Mouse (Mus musculus): ENCODE data around the gene Aanat. TPM values are rescaled to one million over a fixed set of nuclear protein-coding genes. Genes with fewer than 3 reads are reported as not detected.

Aanat gene
- total and polyA plus RNA-seq, 3 experiments = not detected

DNA sequence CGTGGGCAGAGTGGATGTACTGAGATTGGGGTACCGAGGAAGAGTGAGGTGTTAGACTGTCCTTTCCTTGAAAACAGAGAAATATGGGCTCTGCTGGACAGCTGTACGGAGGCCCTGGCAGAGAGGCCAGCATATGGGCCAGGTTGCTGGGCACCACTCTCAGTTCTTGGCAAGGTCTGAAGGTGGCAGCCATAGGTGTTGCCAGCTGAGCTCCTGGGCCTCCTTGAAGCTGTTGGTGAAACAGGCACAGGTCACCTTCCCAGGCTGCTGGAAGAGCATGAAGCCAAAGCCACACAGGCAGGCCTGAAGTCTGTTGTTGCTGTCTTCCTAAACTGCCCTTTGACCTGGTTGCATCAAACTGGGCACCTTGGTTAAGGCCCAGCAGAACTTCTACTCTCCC is 55.5 kb downstream of the Aanat start:
- H3K27me3 ChIP-seq (replicated peaks) = peaks cover 36% of the 10 kb centered on the region
- peaks cover 3 to 33% of the 10 kb centered on the region in 2 experiments; a peak in 3 of 4 replicates for H3K4me1 ChIP-seq (ENCODE audit: control insufficient read depth in 1 of 2, insufficient read depth in 2 of 2)
- peaks cover 19% of the 10 kb centered on the region for H3K9me3 ChIP-seq (replicated peaks; ENCODE audit: low read length)
- no peak overlapping the region for H3K4me3 ChIP-seq (replicated peaks in 1 of 3; ENCODE audit: low read depth in 2 of 3, low read length in 2 of 3, poor library complexity in 1 of 3)
- no peak overlapping the region for H3K27ac ChIP-seq (ENCODE audit: insufficient read depth, low read depth)
- in situ Hi-C loops (cut with MboI; ENCODE audit: low pct_ligation_motif_present, low pct_unique_long_range_greater_than_20kb, low sequenced_read_pairs) = loop anchor here (5.0 to 10.0 kb wide), 2 partner anchors 166 to 413 kb away; no protein-coding TSS in a partner anchor
- H3K9ac ChIP-seq (ENCODE audit: insufficient read depth, low read depth) = no peak overlapping the region
- TF ChIP-seq TBP (conservative IDR thresholded peaks at IDR 0.05; ENCODE audit: low read depth, low read length) = no peak
- TF ChIP-seq CTCF (conservative IDR thresholded peaks at IDR 0.05 in 1 of 2, IDR thresholded peaks at IDR 0.05 in 1 of 2; ENCODE audit: low read depth in 2 of 2, low read length in 2 of 2) = no peak
- H3K79me2 ChIP-seq (replicated peaks; ENCODE audit: control insufficient read depth, extremely low read depth, insufficient read depth, poor library complexity, severe bottlenecking) = no peaks in the 10 kb centered on the region
- H3K4me2 ChIP-seq (ENCODE audit: insufficient read depth, low read depth, poor library complexity, severe bottlenecking) = no peak overlapping the region
- H3K36me3 ChIP-seq (replicated peaks in 1 of 2; ENCODE audit: control insufficient read depth in 1 of 2, insufficient read depth in 1 of 2, low read length in 1 of 2) = no peaks in the 10 kb centered on the region
- DNase-seq (ENCODE audit: extremely low read depth) = no peak
- dilution Hi-C loops (cut with MboI; ENCODE audit: extremely low pct_ligation_motif_present, extremely low pct_unique_long_range_greater_than_20kb, low sequenced_read_pairs) = no loop called here

DNA sequence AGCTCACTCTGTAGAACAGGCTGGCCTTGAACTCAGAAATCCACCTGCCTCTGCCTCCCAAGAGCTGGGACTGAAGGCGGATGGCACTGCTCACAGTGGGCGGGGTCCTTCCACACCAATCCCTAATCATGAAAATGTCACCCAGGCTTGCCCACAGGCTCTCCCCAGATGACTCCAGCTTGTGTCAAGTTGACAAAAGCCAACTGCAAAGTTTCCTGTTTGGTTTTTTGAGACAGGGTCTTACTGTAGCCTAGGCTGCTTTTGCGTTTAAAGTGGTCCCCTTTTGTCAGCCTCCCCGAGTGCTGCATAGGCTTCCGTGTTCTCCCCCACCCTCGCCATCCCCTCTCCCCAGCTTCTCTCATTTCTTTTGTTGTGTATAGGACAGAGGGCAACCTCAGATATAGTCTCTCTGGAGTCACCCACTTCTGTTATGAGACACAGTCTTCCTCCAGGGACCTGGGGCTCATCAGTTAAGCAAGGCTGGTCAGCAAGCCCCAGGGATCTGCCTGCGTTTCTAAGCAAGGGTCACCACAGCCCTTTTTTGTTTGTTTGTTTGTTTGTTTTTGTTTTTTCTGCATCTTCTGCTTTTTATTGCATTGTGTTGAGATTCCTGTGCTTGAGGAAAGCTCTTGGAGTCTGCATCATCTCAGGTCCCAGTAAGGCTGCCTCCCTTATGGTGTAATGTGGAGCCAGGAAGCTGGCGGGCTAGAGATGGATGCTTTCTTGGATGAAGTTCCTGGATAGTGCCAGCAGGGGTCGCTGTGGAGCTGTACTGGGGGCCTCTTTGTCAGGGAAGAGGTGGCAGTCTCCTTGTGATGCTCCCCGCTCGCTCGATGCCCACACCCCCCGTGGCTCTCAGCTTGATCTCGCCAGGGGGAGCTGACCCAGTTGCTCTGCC is 56.7 kb downstream of the Aanat start:
- dilution Hi-C loops (cut with MboI; ENCODE audit: extremely low pct_ligation_motif_present, extremely low pct_unique_long_range_greater_than_20kb, low sequenced_read_pairs) (no loop called here), in situ Hi-C loops (cut with MboI; ENCODE audit: low pct_ligation_motif_present, low pct_unique_long_range_greater_than_20kb, low sequenced_read_pairs) (loop anchor here (5.0 to 10.0 kb wide), 2 partner anchors 164 to 412 kb away; no protein-coding TSS in a partner anchor)
- H3K27ac ChIP-seq (ENCODE audit: insufficient read depth, low read depth) = no peak overlapping the region
- no peak overlapping the region for H3K4me3 ChIP-seq (replicated peaks in 1 of 3; ENCODE audit: low read depth in 2 of 3, low read length in 2 of 3, poor library complexity in 1 of 3)
- H3K79me2 ChIP-seq (replicated peaks; ENCODE audit: control insufficient read depth, extremely low read depth, insufficient read depth, poor library complexity, severe bottlenecking) = no peaks in the 10 kb centered on the region
- H3K27me3 ChIP-seq (replicated peaks) = peaks cover 40% of the 10 kb centered on the region
- peak; percentile 92 for DNase-seq (ENCODE audit: extremely low read depth)
- H3K4me2 ChIP-seq (ENCODE audit: insufficient read depth, low read depth, poor library complexity, severe bottlenecking) = peak overlapping the region; percentile 33
- H3K9ac ChIP-seq (ENCODE audit: insufficient read depth, low read depth) = no peak overlapping the region
- peaks cover 16% of the 10 kb centered on the region for H3K9me3 ChIP-seq (replicated peaks; ENCODE audit: low read length)
- H3K4me1 ChIP-seq (ENCODE audit: control insufficient read depth in 1 of 2, insufficient read depth in 2 of 2) = peaks cover 3 to 38% of the 10 kb centered on the region in 2 experiments; a peak in 3 of 4 replicates
- H3K36me3 ChIP-seq (replicated peaks in 1 of 2; ENCODE audit: control insufficient read depth in 1 of 2, insufficient read depth in 1 of 2, low read length in 1 of 2) = no peaks in the 10 kb centered on the region
- TF ChIP-seq PAX5 (IDR thresholded peaks at IDR 0.05; ENCODE audit: low read length) = no peak
- no peak for TF ChIP-seq MAFK (IDR thresholded peaks at IDR 0.05; ENCODE audit: insufficient replicate concordance, low read length)
- TF ChIP-seq RCOR1 (conservative IDR thresholded peaks at IDR 0.05; ENCODE audit: low read depth, low read length) = no peak
- no peak for TF ChIP-seq SIN3A (IDR thresholded peaks at IDR 0.05; ENCODE audit: low read length)
- TF ChIP-seq GABPA (IDR thresholded peaks at IDR 0.05; ENCODE audit: insufficient replicate concordance, low read depth, low read length) = no peak
- TF ChIP-seq TCF12 (IDR thresholded peaks at IDR 0.05; ENCODE audit: low read depth, low read length) = 0 out of 2 replicates have a peak, but pooled peaks have one; percentile 19
- TF ChIP-seq HCFC1 (IDR thresholded peaks at IDR 0.05; ENCODE audit: low read depth, low read length) = peak; percentile 13; the same call in 1 of the 2 replicates
- TF ChIP-seq ZNF384 (IDR thresholded peaks at IDR 0.05; ENCODE audit: low read depth, low read length) = no peak; the same call in 1 of the 2 replicates
- TF ChIP-seq EP300 (IDR thresholded peaks at IDR 0.05; ENCODE audit: low read length) = no peak
- TF ChIP-seq POLR2A (IDR thresholded peaks at IDR 0.05; ENCODE audit: low read depth, low read length) = no peak
- TF ChIP-seq TBP (conservative IDR thresholded peaks at IDR 0.05; ENCODE audit: low read depth, low read length) = no peak
- peak; percentile 89 to 99 for TF ChIP-seq CTCF (conservative IDR thresholded peaks at IDR 0.05 in 1 of 2, IDR thresholded peaks at IDR 0.05 in 1 of 2; ENCODE audit: low read depth in 2 of 2, low read length in 2 of 2)
- no peak; the same call in none of the 2 replicates for TF ChIP-seq RAD21 (IDR thresholded peaks at IDR 0.05; ENCODE audit: low read depth, low read length)
- no peak for TF ChIP-seq USF2 (conservative IDR thresholded peaks at IDR 0.05; ENCODE audit: low read depth, low read length)
- TF ChIP-seq ZKSCAN1 (IDR thresholded peaks at IDR 0.05; ENCODE audit: borderline replicate concordance, low read depth, low read length) = no peak
- no peak for TF ChIP-seq BHLHE40 (IDR thresholded peaks at IDR 0.05; ENCODE audit: low read depth, low read length)
- peak; percentile 93 for TF ChIP-seq MAZ (IDR thresholded peaks at IDR 0.05; ENCODE audit: low read depth, low read length)
- TF ChIP-seq MEF2A (IDR thresholded peaks at IDR 0.05; ENCODE audit: borderline replicate concordance, low read depth, low read length) = no peak; the same call in 1 of the 2 replicates
- TF ChIP-seq ZMIZ1 (IDR thresholded peaks at IDR 0.05; ENCODE audit: low read depth, low read length) = no peak
- peak; percentile 53 for TF ChIP-seq ETS1 (conservative IDR thresholded peaks at IDR 0.05; ENCODE audit: low read depth, low read length)
- TF ChIP-seq UBTF (IDR thresholded peaks at IDR 0.05; ENCODE audit: low read depth, low read length) = no peak
- peak; percentile 86 for TF ChIP-seq IRF4 (IDR thresholded peaks at IDR 0.05; ENCODE audit: low read depth, low read length)
- TF ChIP-seq ELF1 (IDR thresholded peaks at IDR 0.05; ENCODE audit: low read depth, low read length) = peak; percentile 61; the same call in 1 of the 2 replicates
- TF ChIP-seq JUND (conservative IDR thresholded peaks at IDR 0.05; ENCODE audit: low read depth, low read length) = no peak
- TF ChIP-seq NRF1 (IDR thresholded peaks at IDR 0.05; ENCODE audit: low read depth, low read length) = peak; percentile 26; the same call in 1 of the 2 replicates
- TF ChIP-seq MXI1 (IDR thresholded peaks at IDR 0.05; ENCODE audit: low read depth, low read length) = peak; percentile 47
- peak; percentile 85 for TF ChIP-seq ZC3H11A (IDR thresholded peaks at IDR 0.05; ENCODE audit: low read depth, low read length)
- TF ChIP-seq SMC3 (IDR thresholded peaks at IDR 0.05; ENCODE audit: low read depth, low read length) = peak; percentile 95
- no peak for TF ChIP-seq JUN (IDR thresholded peaks at IDR 0.05; ENCODE audit: insufficient read depth, low read depth, low read length)
- no peak; the same call in 1 of the 2 replicates for TF ChIP-seq MAX (IDR thresholded peaks at IDR 0.05; ENCODE audit: low read length)
